Mouse (Mus musculus): ENCODE data around the gene Nmt1.
A peak's percentile ranks its signal among the peaks of the same experiment; 100 is the strongest.

The Nmt1 gene

GRCm38 (mm10) chr11:103113771-103114170 lies 85.8 kb downstream of the Nmt1 start:
- DNase-seq, result no peak

- no peak for DNase-seq
Observed at GRCm38 (mm10) chr11:103114270-103114943, 86.4 kb downstream of the Nmt1 start.

GRCm38 (mm10) chr11:103115163-103116007 lies 87.4 kb downstream of the Nmt1 start:
- DNase-seq, result peak; percentile 89 to 91

- peak; percentile 100 for DNase-seq
Observed at GRCm38 (mm10) chr11:103116008-103116818, 88.2 kb downstream of the Nmt1 start, which contains the start of gene Hexim1. Gene Hexim1, plus strand, starts transcription at chr11:103116231.

GRCm38 (mm10) chr11:103116959-103117590 lies 89.1 kb downstream of the Nmt1 start:
- peak; percentile 80 to 86 for DNase-seq

- DNase-seq, result no peak
Observed at GRCm38 (mm10) chr11:103117591-103118009, 89.6 kb downstream of the Nmt1 start.
